8 mouse cellular contexts compared by ENCODE assay signal in genomic region chr10:79554330-79555237, GRCm38 (mm10). TPM values are rescaled to one million over a fixed set of nuclear protein-coding genes. Genes with fewer than 3 reads are reported as not detected.
DNase-seq lines count a peak whose midpoint lies in the region; ATAC-seq and TF ChIP-seq lines count a peak whose summit lies in the region.

Mier2 (minus strand) TSS chr10:79555199.

- peak; percentile 90 for DNase-seq in A20 (ENCODE audit: low read depth, low spot score)
- peak; percentile 80 for DNase-seq in liver, embryonic 11.5 days (ENCODE audit: low spot score)
- peak; percentile 88 for DNase-seq in naive thymus-derived CD4-positive, alpha-beta T cell, adult 2 months (ENCODE audit: low read depth)
- DNase-seq in splenic B cell, adult 2 months (ENCODE audit: low read depth, low spot score) = peak; percentile 86

- WGBS in bone marrow, adult 2 months = under 1% methylated on average over 107 of the region's 108 CpGs
- WGBS in embryonic facial prominence, embryonic 15.5 days = under 1% methylated on average over 88 of the region's 108 CpGs
- under 1% methylated on average over 77 of the region's 108 CpGs for WGBS in heart, embryonic 11.5 days (ENCODE audit: insufficient replicate concordance)
- WGBS in kidney, embryonic 16.5 days = under 1% methylated on average over 85 of the region's 108 CpGs
- WGBS in liver, embryonic 11.5 days = under 1% methylated on average over 100 of the region's 108 CpGs

- ATAC-seq in embryonic facial prominence, embryonic 15.5 days (ENCODE audit: insufficient number of reproducible peaks, low FRiP score, low TSS enrichment, low read depth) = peak; percentile 73
- ATAC-seq in heart, embryonic 11.5 days (replicated peaks; ENCODE audit: insufficient number of reproducible peaks, low FRiP score, low TSS enrichment) = peak; percentile 76
- ATAC-seq in kidney, embryonic 16.5 days (ENCODE audit: low FRiP score, low TSS enrichment) = peak; percentile 88
- peak; percentile 79 for ATAC-seq in liver, embryonic 11.5 days (replicated peaks; ENCODE audit: low FRiP score)

- H3K9me3 ChIP-seq in embryonic facial prominence, embryonic 15.5 days (replicated peaks) = 0 out of 2 replicates have a peak, but pooled peaks cover 3% of the 10 kb centered on the region
- H3K9me3 ChIP-seq in heart, embryonic 11.5 days (replicated peaks; ENCODE audit: control insufficient read depth, low read length) = no peaks in the 10 kb centered on the region
- 0 out of 2 replicates have a peak, but pooled peaks cover 3% of the 10 kb centered on the region for H3K9me3 ChIP-seq in kidney, embryonic 16.5 days (ENCODE audit: low read length)
- H3K9me3 ChIP-seq in liver, embryonic 11.5 days (ENCODE audit: control insufficient read depth, low read length) = no peaks in the 10 kb centered on the region

- H3K4me1 ChIP-seq in bone marrow, adult 2 months (ENCODE audit: control insufficient read depth, insufficient read depth, low read length) = no peaks in the 10 kb centered on the region
- H3K4me1 ChIP-seq in embryonic facial prominence, embryonic 15.5 days = peaks cover 23% of the 10 kb centered on the region
- H3K4me1 ChIP-seq in heart, embryonic 11.5 days (ENCODE audit: control insufficient read depth, insufficient read depth, low read length) = peaks cover 12% of the 10 kb centered on the region
- H3K4me1 ChIP-seq in kidney, embryonic 16.5 days (ENCODE audit: insufficient read depth, low read length) = peaks cover 21% of the 10 kb centered on the region
- H3K4me1 ChIP-seq in liver, embryonic 11.5 days (replicated peaks; ENCODE audit: control insufficient read depth, insufficient read depth, low read length) = peaks cover 3% of the 10 kb centered on the region; the same call in 1 of the 2 replicates

- no peak for TF ChIP-seq CTCF in bone marrow, adult 2 months (IDR thresholded peaks at IDR 0.05; ENCODE audit: control insufficient read depth, insufficient read depth, low read length)

- no peak within 1 kb of the TSS for H3K27ac ChIP-seq in bone marrow, adult 2 months (ENCODE audit: control insufficient read depth, insufficient read depth, low read depth, low read length, poor library complexity)
- H3K27ac ChIP-seq in embryonic facial prominence, embryonic 15.5 days (replicated peaks) = peak within 1 kb of the TSS; percentile 58; the same call in 1 of the 2 replicates
- H3K27ac ChIP-seq in heart, embryonic 11.5 days (ENCODE audit: low read depth, low read length) = peak within 1 kb of the TSS; percentile 59
- H3K27ac ChIP-seq in kidney, embryonic 16.5 days (ENCODE audit: low read length) = peak within 1 kb of the TSS; percentile 49; the same call in 1 of the 2 replicates
- peak within 1 kb of the TSS; percentile 62 for H3K27ac ChIP-seq in liver, embryonic 11.5 days (ENCODE audit: low read depth, low read length)

- H3K4me3 ChIP-seq in bone marrow, adult 2 months (replicated peaks; ENCODE audit: control insufficient read depth, low read depth, low read length) = peak within 1 kb of the TSS; percentile 71
- H3K4me3 ChIP-seq in embryonic facial prominence, embryonic 15.5 days (replicated peaks) = peak within 1 kb of the TSS; percentile 94
- H3K4me3 ChIP-seq in heart, embryonic 11.5 days (ENCODE audit: low read depth, low read length) = peak within 1 kb of the TSS; percentile 91
- peak within 1 kb of the TSS; percentile 84 for H3K4me3 ChIP-seq in kidney, embryonic 16.5 days (ENCODE audit: low read length)
- H3K4me3 ChIP-seq in liver, embryonic 11.5 days (ENCODE audit: low read depth, low read length) = peak within 1 kb of the TSS; percentile 92

- peak within 1 kb of the TSS; percentile 99 for H3K9ac ChIP-seq in embryonic facial prominence, embryonic 15.5 days
- peak within 1 kb of the TSS; percentile 96 for H3K9ac ChIP-seq in heart, embryonic 11.5 days (ENCODE audit: low read depth, low read length)
- peak within 1 kb of the TSS; percentile 94 for H3K9ac ChIP-seq in kidney, embryonic 16.5 days (replicated peaks; ENCODE audit: low read length)
- peak within 1 kb of the TSS; percentile 90 for H3K9ac ChIP-seq in liver, embryonic 11.5 days (ENCODE audit: low read depth, low read length)

- peaks cover 15% of the 10 kb centered on the region for H3K36me3 ChIP-seq in embryonic facial prominence, embryonic 15.5 days
- peaks cover 6% of the 10 kb centered on the region for H3K36me3 ChIP-seq in heart, embryonic 11.5 days (ENCODE audit: control insufficient read depth, insufficient read depth, low read length)
- peaks cover 6% of the 10 kb centered on the region; the same call in 1 of the 2 replicates for H3K36me3 ChIP-seq in kidney, embryonic 16.5 days (ENCODE audit: insufficient read depth, low read length)
- 0 out of 2 replicates have a peak, but pooled peaks cover 2% of the 10 kb centered on the region for H3K36me3 ChIP-seq in liver, embryonic 11.5 days (ENCODE audit: control insufficient read depth, insufficient read depth, low read length)
- H3K36me3 ChIP-seq in splenic B cell, adult 2 months (ENCODE audit: control insufficient read depth, insufficient read depth, low read length, poor library complexity, severe bottlenecking) = no peaks in the 10 kb centered on the region

- H3K27me3 ChIP-seq in embryonic facial prominence, embryonic 15.5 days = no peaks in the 10 kb centered on the region
- H3K27me3 ChIP-seq in heart, embryonic 11.5 days (ENCODE audit: control insufficient read depth, insufficient read depth, low read length) = no peaks in the 10 kb centered on the region
- H3K27me3 ChIP-seq in kidney, embryonic 16.5 days (ENCODE audit: insufficient read depth, low read length) = no peaks in the 10 kb centered on the region
- H3K27me3 ChIP-seq in liver, embryonic 11.5 days (replicated peaks; ENCODE audit: control insufficient read depth, insufficient read depth, low read length) = no peaks in the 10 kb centered on the region
- no peaks in the 10 kb centered on the region for H3K27me3 ChIP-seq in splenic B cell, adult 2 months (ENCODE audit: control insufficient read depth, insufficient read depth, low read length, poor library complexity, severe bottlenecking)

- peak within 1 kb of the TSS; percentile 78 for H3K4me2 ChIP-seq in embryonic facial prominence, embryonic 15.5 days (replicated peaks)
- H3K4me2 ChIP-seq in heart, embryonic 11.5 days = peak within 1 kb of the TSS; percentile 77
- H3K4me2 ChIP-seq in kidney, embryonic 16.5 days (replicated peaks; ENCODE audit: low read depth, low read length) = peak within 1 kb of the TSS; percentile 71
- peak within 1 kb of the TSS; percentile 92 for H3K4me2 ChIP-seq in liver, embryonic 11.5 days

- no peak; the same call in 1 of the 2 replicates for TF ChIP-seq POLR2A in bone marrow, adult 2 months (IDR thresholded peaks at IDR 0.05; ENCODE audit: borderline replicate concordance, control insufficient read depth, low read depth, low read length)

RNA-seq across cellular contexts. Expression of gene Mier2, which starts in this region (rescaled TPM):
- 18.7 and 21.7 TPM in 2 replicates for polyA plus RNA-seq in bone marrow, adult 2 months (2011; ENCODE audit: insufficient read depth, insufficient read length, low replicate concordance, missing spikeins)
- polyA plus RNA-seq in embryonic facial prominence, embryonic 15.5 days (2015; fragmentation: Nextera tagmentation; extraction: Ambion mirVana) = 70.3 and 71.4 TPM in 2 replicates
- 26.5 and 29.3 TPM in 2 replicates for polyA plus RNA-seq in heart, embryonic 11.5 days (2014; fragmentation: Nextera tagmentation; extraction: Ambion mirVana)
- 56.2 and 60.1 TPM in 2 replicates for polyA plus RNA-seq in kidney, embryonic 16.5 days (2015; fragmentation: Nextera tagmentation; extraction: Ambion mirVana)
- 33.1 and 36.5 TPM in 2 replicates for polyA plus RNA-seq in liver, embryonic 11.5 days (2014; fragmentation: Nextera tagmentation; extraction: Ambion mirVana)
